Mouse (Mus musculus) left cerebral cortex, postnatal 10 days (tissue): ENCODE measurements around the gene Kctd10. TPM values are rescaled to one million over a fixed set of nuclear protein-coding genes. Genes with fewer than 3 reads are reported as not detected.

ENCODE experiments used
- DNase-seq, 2 experiments: peaks; one replicate each; pipeline ENCODE4 v3.0.0; 2021 to 2022; ENCODE audit warnings: low spot score in 2 of 2, mixed read lengths in 1 of 2; ENCODE audit errors: extremely low spot score in 1 of 2
- intact Hi-C: fragments of 180-260 bp; cut with DNase I; formaldehyde crosslinking; loops from one replicate; pipeline ENCODE4 v1.15.1; 2025
- total RNA-seq, 2 experiments: library from RNA; stranded (reverse); gene quantifications; 2 replicates each; pipeline ENCODE4 v1.2.3; 2021

Gene Kctd10
- total RNA-seq, 2 experiments from 2014 or later: 41.9 to 43.0 TPM

- intact Hi-C loops: no loop called here
- DNase-seq: no peak
Measured at GRCm38 (mm10) chr5:114383184-114383904, 3.0 kb upstream of the Kctd10 start.

GRCm38 (mm10) chr5:114381013-114381351, 674 bp upstream of the Kctd10 start:
- intact Hi-C loops: no loop called here
- no peak for DNase-seq

- intact Hi-C loops: loop anchor here (1.0 kb wide), 1 partner anchor 64 kb away; no protein-coding TSS in a partner anchor
Measured at GRCm38 (mm10) chr5:114379763-114380162, 545 bp downstream of the Kctd10 start.

GRCm38 (mm10) chr5:114378936-114379335, 1.4 kb downstream of the Kctd10 start:
- DNase-seq: no peak
- intact Hi-C loops: loop anchor here (1.0 kb wide), 1 partner anchor 64 kb away; no protein-coding TSS in a partner anchor

More at GRCm38 (mm10) chr5:114379763-114380162, 545 bp downstream of the Kctd10 start:
- DNase-seq: no peak

GRCm38 (mm10) chr5:114378177-114378920, 2.0 kb downstream of the Kctd10 start:
- intact Hi-C loops: no loop called here
- DNase-seq: no peak

- intact Hi-C loops: no loop called here
- DNase-seq: no peak
Measured at GRCm38 (mm10) chr5:114374409-114375213, 5.7 kb downstream of the Kctd10 start.

GRCm38 (mm10) chr5:114373581-114373980, 6.7 kb downstream of the Kctd10 start:
- intact Hi-C loops: no loop called here
- DNase-seq: no peak

GRCm38 (mm10) chr5:114373174-114373573, 7.1 kb downstream of the Kctd10 start:
- peak in 1 of 2 experiments; percentile 47 for DNase-seq
- intact Hi-C loops: no loop called here

- peak in 1 of 2 experiments; percentile 69 for DNase-seq
- intact Hi-C loops: no loop called here
Measured at GRCm38 (mm10) chr5:114372565-114372964, 7.7 kb downstream of the Kctd10 start.

- intact Hi-C loops: no loop called here
- DNase-seq: no peak
Measured at GRCm38 (mm10) chr5:114371731-114372473, 8.4 kb downstream of the Kctd10 start.

- intact Hi-C loops: no loop called here
- DNase-seq: no peak
Measured at GRCm38 (mm10) chr5:114371331-114371730, 9.0 kb downstream of the Kctd10 start.

GRCm38 (mm10) chr5:114370371-114370776, 9.9 kb downstream of the Kctd10 start:
- intact Hi-C loops: no loop called here
- DNase-seq: peak in 1 of 2 experiments; percentile 79

GRCm38 (mm10) chr5:114369921-114370320, 10.4 kb downstream of the Kctd10 start:
- intact Hi-C loops: no loop called here
- no peak for DNase-seq

- intact Hi-C loops: no loop called here
- peak in 1 of 2 experiments; percentile 18 for DNase-seq
Measured at GRCm38 (mm10) chr5:114368803-114369496, 11.4 kb downstream of the Kctd10 start.

- DNase-seq: no peak
- intact Hi-C loops: no loop called here
Measured at GRCm38 (mm10) chr5:114368121-114368520, 12.2 kb downstream of the Kctd10 start.

- intact Hi-C loops: no loop called here
- peak in 1 of 2 experiments; percentile 72 for DNase-seq
Measured at GRCm38 (mm10) chr5:114365043-114365752, 15.1 kb downstream of the Kctd10 start.

- intact Hi-C loops: no loop called here
- DNase-seq: no peak
Measured at GRCm38 (mm10) chr5:114360968-114361367, 19.3 kb downstream of the Kctd10 start.
